Mouse (Mus musculus) spleen, adult 2 months (tissue): ENCODE measurements at regions not wholly inside any gene's neighbourhood (a gene's known extent, or its start where the extent isn't known, plus 50 kb on each side); places are given as distances from the start of the nearest gene placed in this dataset.

Experiments used
- CTCF ChIP-seq: fragments of 200-500 bp; IDR thresholded peaks from 2 replicates; pipeline ENCODE4 v1.5.1; 2011; ENCODE audit warnings: mild to moderate bottlenecking, inconsistent platforms; ENCODE audit not compliant: insufficient read depth, insufficient read length, insufficient replicate concordance; ENCODE audit errors: extremely low read depth
- POLR2A ChIP-seq: fragments of 200-500 bp; IDR thresholded peaks from 2 replicates; pipeline ENCODE4 v1.6.1; 2011; ENCODE audit warnings: low read depth, low read length, inconsistent platforms

DNA sequence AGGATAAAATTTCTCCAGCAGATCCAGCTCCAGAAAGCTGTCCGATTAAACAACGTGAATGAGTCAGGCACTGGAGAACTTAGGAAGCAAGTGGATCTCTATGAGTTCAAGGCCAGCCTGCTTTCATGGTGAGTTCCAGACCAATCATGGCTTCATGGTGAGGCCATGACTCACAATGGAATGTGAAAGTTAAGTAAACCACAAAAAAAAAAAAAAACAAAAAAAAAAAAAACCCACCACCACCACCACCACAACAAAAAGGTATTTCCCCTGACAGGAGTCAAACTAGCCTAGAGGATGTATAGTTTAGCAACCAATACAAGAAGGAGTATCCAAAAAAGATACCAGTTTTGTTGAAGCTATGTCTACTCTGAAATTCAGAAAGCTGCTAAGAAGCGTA, 188.5 kb upstream of the Adgrl2 start:
- TF ChIP-seq CTCF (no peak), POLR2A (no peak)
